In genomic region chr5:149322938-149323553, GRCm38 (mm10) we compare ENCODE assay signal across 9 mouse cellular contexts. TPM values are rescaled to one million over a fixed set of nuclear protein-coding genes. Genes with fewer than 3 reads are reported as not detected.
DNase-seq lines count a peak whose midpoint lies in the region; ATAC-seq lines count a peak whose summit lies in the region.
"Had no signal": no experiment of that assay in that cellular context is flagged by ENCODE, and none has a peak within 500 bp of the region (broad histone marks: within the 10 kb centered on the region; RNA-seq: fewer than 3 reads in every experiment).

No protein-coding gene starts in this region.

- H3K9ac ChIP-seq in heart, embryonic 13.5 days = no peak overlapping the region
- H3K9ac ChIP-seq: midbrain, embryonic 12.5 days had no signal

- peaks cover 49% of the 10 kb centered on the region for H3K4me1 ChIP-seq in heart, embryonic 13.5 days

- H3K27ac ChIP-seq in heart, embryonic 13.5 days (replicated peaks) = peak overlapping the region; percentile 79
- H3K27ac ChIP-seq: midbrain, embryonic 12.5 days had no signal

- no peaks in the 10 kb centered on the region for H3K36me3 ChIP-seq in heart, embryonic 13.5 days
- H3K36me3 ChIP-seq: midbrain, embryonic 12.5 days had no signal

- peak; percentile 90 to 94 for DNase-seq in cerebellum, postnatal 14 days
- peak; percentile 37 for DNase-seq in adipocyte (ENCODE audit: low spot score)
- peak; percentile 89 for DNase-seq in kidney, postnatal 14 days
- DNase-seq in embryo, embryonic 10.5 days (ENCODE audit: low spot score) = no peak
- no peak for DNase-seq in layer of hippocampus, postnatal 36 days
- DNase-seq in layer of hippocampus, adult 8-10 months (ENCODE audit: low spot score in 2 of 2) = no peak

- 77% methylated on average over 9 of the region's 9 CpGs for WGBS in heart, embryonic 13.5 days

- no peaks in the 10 kb centered on the region for H3K9me3 ChIP-seq in heart, embryonic 13.5 days
- H3K9me3 ChIP-seq: midbrain, embryonic 12.5 days had no signal

- no peak overlapping the region for H3K4me2 ChIP-seq in heart, embryonic 13.5 days
- H3K4me2 ChIP-seq: midbrain, embryonic 12.5 days had no signal

- H3K4me3 ChIP-seq in heart, embryonic 13.5 days = no peak overlapping the region
- H3K4me3 ChIP-seq: midbrain, embryonic 12.5 days had no signal

- ATAC-seq in cerebellum, adult (ENCODE audit: insufficient number of reproducible peaks, low FRiP score, low TSS enrichment) = no peak
- no peak for ATAC-seq in heart, embryonic 13.5 days (ENCODE audit: extremely low read depth, insufficient number of reproducible peaks, low FRiP score, low TSS enrichment)

- no peaks in the 10 kb centered on the region for H3K27me3 ChIP-seq in heart, embryonic 13.5 days (replicated peaks)
- H3K27me3 ChIP-seq: midbrain, embryonic 12.5 days had no signal

RNA-seq across cellular contexts. Expression of gene Alox5ap, which starts 58.5 kb away (rescaled TPM):
- 7.2 and 8.1 TPM in 2 replicates for polyA plus RNA-seq in heart, embryonic 13.5 days (2015; fragmentation: Nextera tagmentation; extraction: Ambion mirVana)
- total RNA-seq in layer of hippocampus, postnatal 36 days (2021) = 10 to 100 TPM in 1 of 2 experiments, 1 to 10 TPM in 1; 9.8 to 12.4 TPM
- total RNA-seq in layer of hippocampus, adult 8-10 months (2022) = 10 to 100 TPM; 10.3 to 19.4 (median 11.9) TPM

Comparison
In these comparisons a context has a peak if more than half of its experiments do, and no peak if none do; other contexts are left out.
1. DNase-seq: peak in cerebellum, postnatal 14 days (2 of 2), adipocyte (single experiment) and kidney, postnatal 14 days (single experiment); none in embryo, embryonic 10.5 days (single experiment), layer of hippocampus, postnatal 36 days (0 of 2) and layer of hippocampus, adult 8-10 months (0 of 2).